Mouse (Mus musculus) heart, adult 8-10 months (tissue): ENCODE measurements around the gene Dock4. TPM values are rescaled to one million over a fixed set of nuclear protein-coding genes. Genes with fewer than 3 reads are reported as not detected.

Experiments
- DNase-seq: peaks from one replicate; pipeline ENCODE4 v3.0.0; 2022; ENCODE audit warnings: low spot score
- total RNA-seq, 4 experiments: library from RNA; stranded (reverse); gene quantifications; 2 replicates each; pipeline ENCODE4 v1.2.4; 2022

Dock4 gene
- total RNA-seq, 4 experiments from 2014 or later = 9.1 to 11.4 (median 10.9) TPM

- no peak for DNase-seq
Observed at GRCm38 (mm10) chr12:40568365-40568885, 122.7 kb downstream of the Dock4 start.

- no peak for DNase-seq
Observed at GRCm38 (mm10) chr12:40568971-40569968, 123.5 kb downstream of the Dock4 start.

GRCm38 (mm10) chr12:40570250-40570649 lies 124.5 kb downstream of the Dock4 start:
- no peak for DNase-seq

- no peak for DNase-seq
Observed at GRCm38 (mm10) chr12:40574051-40574450, 128.3 kb downstream of the Dock4 start.

- DNase-seq = no peak
Observed at GRCm38 (mm10) chr12:40576749-40577148, 131.0 kb downstream of the Dock4 start.

- DNase-seq = no peak
Observed at GRCm38 (mm10) chr12:40580351-40580750, 134.6 kb downstream of the Dock4 start.

- no peak for DNase-seq
Observed at GRCm38 (mm10) chr12:40581037-40581436, 135.3 kb downstream of the Dock4 start.

- DNase-seq = no peak
Observed at GRCm38 (mm10) chr12:40582059-40582458, 136.3 kb downstream of the Dock4 start.

- no peak for DNase-seq
Observed at GRCm38 (mm10) chr12:40584526-40585289, 139.0 kb downstream of the Dock4 start.

- DNase-seq = no peak
Observed at GRCm38 (mm10) chr12:40585456-40586141, 139.8 kb downstream of the Dock4 start.

GRCm38 (mm10) chr12:40594161-40594560 lies 148.4 kb downstream of the Dock4 start:
- DNase-seq = no peak

GRCm38 (mm10) chr12:40595440-40595839 lies 149.7 kb downstream of the Dock4 start:
- no peak for DNase-seq

GRCm38 (mm10) chr12:40596020-40596419 lies 150.3 kb downstream of the Dock4 start:
- DNase-seq = no peak

GRCm38 (mm10) chr12:40596441-40596840 lies 150.7 kb downstream of the Dock4 start:
- DNase-seq = no peak

GRCm38 (mm10) chr12:40599952-40600351 lies 154.2 kb downstream of the Dock4 start:
- DNase-seq = no peak

GRCm38 (mm10) chr12:40605565-40605964 lies 159.8 kb downstream of the Dock4 start:
- DNase-seq = no peak

- no peak for DNase-seq
Observed at GRCm38 (mm10) chr12:40622926-40623325, 177.2 kb downstream of the Dock4 start.

GRCm38 (mm10) chr12:40626521-40626920 lies 180.8 kb downstream of the Dock4 start:
- DNase-seq = peak; percentile 16

- DNase-seq = no peak
Observed at GRCm38 (mm10) chr12:40633242-40633641, 187.5 kb downstream of the Dock4 start.

GRCm38 (mm10) chr12:40634169-40634568 lies 188.4 kb downstream of the Dock4 start:
- DNase-seq = no peak

GRCm38 (mm10) chr12:40635991-40636390 lies 190.2 kb downstream of the Dock4 start:
- no peak for DNase-seq

GRCm38 (mm10) chr12:40637427-40637826 lies 191.7 kb downstream of the Dock4 start:
- no peak for DNase-seq
